ENCODE assay signal across 26 mouse cellular contexts in genomic region chr8:118037801-118038200, GRCm38 (mm10).
"Had no signal": no experiment of that assay in that cellular context is flagged by ENCODE, and none has a peak within 500 bp of the region (broad histone marks: within the 10 kb centered on the region; RNA-seq: fewer than 3 reads in every experiment).

No protein-coding gene starts in this region.

- H3K9me3 ChIP-seq: heart, embryonic 12.5 days; hindbrain, embryonic 10.5 days; hindbrain, embryonic 12.5 days; intestine, embryonic 15.5 days; limb, embryonic 10.5 days; limb, embryonic 12.5 days had no signal

- H3K4me2 ChIP-seq: heart, embryonic 12.5 days; hindbrain, embryonic 12.5 days; hindbrain, embryonic 14.5 days; intestine, embryonic 15.5 days; limb, embryonic 12.5 days; liver, embryonic 11.5 days; liver, embryonic 13.5 days had no signal

- H3K4me3 ChIP-seq: gastrocnemius, adult 2 months; heart, adult 2 months; heart, embryonic 12.5 days; hindbrain, embryonic 10.5 days; hindbrain, embryonic 12.5 days; intestine, embryonic 15.5 days; layer of hippocampus, adult 2 months; left cerebral cortex, adult 2 months; limb, embryonic 10.5 days; limb, embryonic 12.5 days; liver, embryonic 13.5 days had no signal

- H3K27ac ChIP-seq: gastrocnemius, adult 2 months; heart, adult 2 months; hindbrain, embryonic 10.5 days; hindbrain, embryonic 12.5 days; hindbrain, embryonic 14.5 days; intestine, embryonic 15.5 days; layer of hippocampus, adult 2 months; left cerebral cortex, adult 2 months; limb, embryonic 10.5 days; limb, embryonic 12.5 days; liver, embryonic 13.5 days had no signal

- DNase-seq: gastrocnemius, adult 2 months; gastrocnemius, postnatal 10 days; gastrocnemius, postnatal 25 days; heart, adult 2 months; heart, postnatal 10 days; heart, postnatal 4 days; kidney, adult 18-20 months; kidney, adult 8-10 months; kidney, postnatal 10 days; kidney, postnatal 25 days; kidney, postnatal 4 days; liver; liver, embryonic 13.5 days had no signal

- H3K36me3 ChIP-seq: heart, embryonic 12.5 days; hindbrain, embryonic 10.5 days; hindbrain, embryonic 12.5 days; intestine, embryonic 15.5 days; limb, embryonic 10.5 days; limb, embryonic 12.5 days; liver, embryonic 13.5 days had no signal

- H3K9ac ChIP-seq: heart, embryonic 12.5 days; hindbrain, embryonic 12.5 days; hindbrain, embryonic 14.5 days; intestine, embryonic 15.5 days; limb, embryonic 12.5 days; liver, embryonic 13.5 days had no signal

- H3K4me1 ChIP-seq: heart, embryonic 12.5 days; intestine, embryonic 15.5 days; limb, embryonic 12.5 days; liver, embryonic 13.5 days had no signal

- ATAC-seq: hindbrain, embryonic 16.5 days; inflammation-experienced regulatory T-cells, adult 6 months; intestine, embryonic 15.5 days; intestine, postnatal 0 days had no signal

- H3K27me3 ChIP-seq: heart, embryonic 12.5 days; hindbrain, embryonic 12.5 days; intestine, embryonic 15.5 days; limb, embryonic 12.5 days; liver, embryonic 13.5 days had no signal
